Mouse (Mus musculus) Muller cell, postnatal 12 days (primary cell): Measurements from ENCODE around the gene Bag6.

ENCODE experiments used
- DNase-seq: peaks from one replicate; pipeline ENCODE4 v3.0.0-alpha.2; 2015; ENCODE audit errors: inconsistent ontology term

The Bag6 gene

GRCm38 (mm10) chr17:35134801-35135590 is at the start of gene Bag6:
TSS of gene Bag6 (plus strand) at chr17:35135178.
- peak; percentile 99 for DNase-seq

GRCm38 (mm10) chr17:35085208-35085865 is 49.6 kb upstream of the Bag6 start, which contains the start of gene Ly6g6f:
TSS of gene Ly6g6f (minus strand) at chr17:35085610.
- DNase-seq, result no peak

- no peak for DNase-seq
Measured at GRCm38 (mm10) chr17:35088151-35088550, 46.8 kb upstream of the Bag6 start.

GRCm38 (mm10) chr17:35088825-35089644 is 45.9 kb upstream of the Bag6 start, which contains the start of gene Abhd16a:
TSS of gene Abhd16a (plus strand) at chr17:35089263.
- DNase-seq, result peak; percentile 96

GRCm38 (mm10) chr17:35090166-35090932 is 44.6 kb upstream of the Bag6 start:
- DNase-seq, result peak; percentile 40

- no peak for DNase-seq
Measured at GRCm38 (mm10) chr17:35092403-35093198, 42.4 kb upstream of the Bag6 start.

- DNase-seq, result no peak
Measured at GRCm38 (mm10) chr17:35094475-35095365, 40.3 kb upstream of the Bag6 start.

- DNase-seq, result no peak
Measured at GRCm38 (mm10) chr17:35096597-35096996, 38.4 kb upstream of the Bag6 start.

GRCm38 (mm10) chr17:35097164-35097655 is 37.8 kb upstream of the Bag6 start:
- DNase-seq, result no peak

GRCm38 (mm10) chr17:35100196-35100765 is 34.7 kb upstream of the Bag6 start:
- DNase-seq, result no peak

GRCm38 (mm10) chr17:35101161-35101560 is 33.8 kb upstream of the Bag6 start:
- DNase-seq, result no peak

GRCm38 (mm10) chr17:35102299-35102698 is 32.7 kb upstream of the Bag6 start:
- DNase-seq, result no peak

- DNase-seq, result no peak
Measured at GRCm38 (mm10) chr17:35103221-35103690, 31.7 kb upstream of the Bag6 start.

GRCm38 (mm10) chr17:35104079-35104478 is 30.9 kb upstream of the Bag6 start:
- no peak for DNase-seq

- DNase-seq, result no peak
Measured at GRCm38 (mm10) chr17:35104754-35105153, 30.2 kb upstream of the Bag6 start.

GRCm38 (mm10) chr17:35105740-35106389 is 29.1 kb upstream of the Bag6 start:
- peak; percentile 51 for DNase-seq

GRCm38 (mm10) chr17:35106522-35106921 is 28.5 kb upstream of the Bag6 start:
- no peak for DNase-seq

- no peak for DNase-seq
Measured at GRCm38 (mm10) chr17:35108097-35108496, 26.9 kb upstream of the Bag6 start, which contains the start of gene Ly6g5c. TSS of gene Ly6g5c (plus strand) at chr17:35108279.
